22 mouse cellular contexts compared by ENCODE assay signal in genomic region chr16:93982341-93982740, GRCm38 (mm10). TPM values are rescaled to one million over a fixed set of nuclear protein-coding genes. Genes with fewer than 3 reads are reported as not detected.
DNase-seq lines count a peak whose midpoint lies in the region; ATAC-seq lines count a peak whose summit lies in the region.
"Had no signal": no experiment of that assay in that cellular context is flagged by ENCODE, and none has a peak within 500 bp of the region (broad histone marks: within the 10 kb centered on the region; RNA-seq: fewer than 3 reads in every experiment).

No protein-coding gene starts in this region.

- peak; percentile 83 for ATAC-seq in granulocyte monocyte progenitor cell, adult 5-6 weeks (replicated peaks; ENCODE audit: poor library complexity, severe bottlenecking)
- ATAC-seq: activated CD4-positive, CD25-positive, alpha-beta regulatory T cell, adult 4 months; forebrain, embryonic 15.5 days; intestine, embryonic 15.5 days had no signal

- peak; percentile 72 to 75 for DNase-seq in B cell, adult 2 months
- peak; percentile 14 for DNase-seq in ES-CJ7 (ENCODE audit: low read depth, low spot score)
- peak; percentile 76 for DNase-seq in thymus, postnatal 0 days (ENCODE audit: low spot score)
- DNase-seq in gastrocnemius, postnatal 4 days (ENCODE audit: low spot score in 2 of 2): no peak
- no peak for DNase-seq in layer of hippocampus, postnatal 14 days (ENCODE audit: low spot score in 2 of 2)
- no peak for DNase-seq in layer of hippocampus, adult 9-11 months
- no peak for DNase-seq in kidney, adult 8-10 months
- DNase-seq: adrenal gland, postnatal 10 days; cerebellum, adult 9-11 months; embryo, embryonic 11 days; heart, postnatal 36 days; liver; lung, postnatal 4 days had no signal

RNA-seq across cellular contexts. Expression of gene Cldn14, which starts 26.3 kb away (rescaled TPM):
- not detected in 2 replicates for total RNA-seq in granulocyte monocyte progenitor cell, adult 5-6 weeks (2014; fragmentation: Nextera tagmentation)
- not detected in 2 replicates for total RNA-seq in granulocyte monocyte progenitor cell, adult 5-6 weeks (2017)
- 0.13 TPM in 1 of 2 replicates, not detected in the other for polyA plus RNA-seq in thymus, postnatal 0 days (2015; fragmentation: Nextera tagmentation; extraction: Ambion mirVana)
- under 1 TPM in 1 of 2 experiments, not detected in 1; 0.21 TPM for total RNA-seq in gastrocnemius, postnatal 4 days (2021)
- total RNA-seq in layer of hippocampus, postnatal 14 days (2021): 1 to 10 TPM; 3.1 to 3.8 TPM
- total RNA-seq: heart, postnatal 36 days; monocyte, adult 5-6 weeks had no signal
- polyA plus RNA-seq: activated CD4-positive, CD25-positive, alpha-beta regulatory T cell, adult 4 months; forebrain, embryonic 15.5 days; heart, embryonic 14.5 days; hindbrain, embryonic 15.5 days; kidney, embryonic 14.5 days; midbrain, embryonic 12.5 days had no signal

Comparison
In these comparisons a context has a peak if more than half of its experiments do, and no peak if none do; other contexts are left out.
1. DNase-seq: peak in B cell, adult 2 months (2 of 2), ES-CJ7 (single experiment) and thymus, postnatal 0 days (single experiment); none in gastrocnemius, postnatal 4 days (0 of 2), layer of hippocampus, postnatal 14 days (0 of 2), layer of hippocampus, adult 9-11 months (single experiment) and kidney, adult 8-10 months (0 of 2).